Mouse (Mus musculus): Measurements from ENCODE around the gene Myo1e. TPM values are rescaled to one million over a fixed set of nuclear protein-coding genes. Genes with fewer than 3 reads are reported as not detected.
"Not testable (repeated sequence)": the region's sequence is repeated elsewhere in the genome, so short reads cannot be mapped to it uniquely, and the experiment has no call there.

The Myo1e gene
- polyA plus RNA-seq, 1 experiment from 2014 or later, result 11.0 TPM

DNA sequence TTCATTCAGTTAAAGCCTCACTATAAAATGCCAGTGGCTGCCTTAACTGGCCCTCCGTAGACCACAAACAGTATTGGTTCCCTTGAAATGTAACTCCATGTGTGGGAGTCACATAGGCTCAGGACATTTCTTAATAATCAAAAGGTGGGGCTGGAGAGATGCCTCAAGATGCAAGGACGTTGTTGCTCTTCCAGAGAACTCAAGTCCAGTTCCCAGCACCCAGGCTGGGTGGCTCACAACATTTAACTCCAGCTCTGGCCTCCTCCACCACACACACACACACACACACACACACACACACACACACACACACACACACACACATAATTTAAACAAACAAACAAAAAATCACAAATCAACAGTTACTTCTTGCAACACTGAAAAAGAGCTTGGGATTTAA lies 36.6 kb downstream of the Myo1e start:
- no peaks in the 10 kb centered on the region for H3K36me3 ChIP-seq
- no peaks in the 10 kb centered on the region for H3K27me3 ChIP-seq
- H3K9me3 ChIP-seq, result no peaks in the 10 kb centered on the region; the same call in 1 of the 2 replicates
- H3K27ac ChIP-seq (replicated peaks), result no peak overlapping the region
- H3K4me1 ChIP-seq, result no peaks in the 10 kb centered on the region
- 80% methylated on average over 2 of the region's 2 CpGs for whole genome bisulfite sequencing
- no peak overlapping the region for H3K9ac ChIP-seq (replicated peaks)
- no peak for ATAC-seq (ENCODE audit: low FRiP score, low read depth)
- H3K4me2 ChIP-seq (replicated peaks), result no peak overlapping the region
- no peak overlapping the region for H3K4me3 ChIP-seq

DNA sequence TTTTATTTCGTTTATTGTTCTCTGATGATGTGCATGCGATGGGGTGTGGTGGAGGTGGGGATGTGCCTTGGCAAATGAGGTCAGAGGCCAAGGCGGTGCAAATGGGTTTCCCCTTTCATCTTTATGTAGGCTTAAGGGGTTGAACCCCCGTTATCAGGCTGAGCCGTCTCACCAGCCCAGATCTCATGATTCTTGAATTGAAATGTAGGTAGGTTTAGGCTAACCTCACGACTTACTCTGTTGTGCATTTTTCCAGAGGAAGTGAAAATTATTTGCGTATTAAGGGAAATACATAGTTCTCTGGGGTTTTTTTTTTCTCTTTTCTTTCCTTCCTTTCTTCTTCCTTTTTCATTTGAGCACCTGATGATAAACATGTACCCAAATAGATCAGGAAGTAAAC lies 37.0 kb downstream of the Myo1e start:
- no peaks in the 10 kb centered on the region for H3K27me3 ChIP-seq
- no peaks in the 10 kb centered on the region; the same call in 1 of the 2 replicates for H3K9me3 ChIP-seq

DNA sequence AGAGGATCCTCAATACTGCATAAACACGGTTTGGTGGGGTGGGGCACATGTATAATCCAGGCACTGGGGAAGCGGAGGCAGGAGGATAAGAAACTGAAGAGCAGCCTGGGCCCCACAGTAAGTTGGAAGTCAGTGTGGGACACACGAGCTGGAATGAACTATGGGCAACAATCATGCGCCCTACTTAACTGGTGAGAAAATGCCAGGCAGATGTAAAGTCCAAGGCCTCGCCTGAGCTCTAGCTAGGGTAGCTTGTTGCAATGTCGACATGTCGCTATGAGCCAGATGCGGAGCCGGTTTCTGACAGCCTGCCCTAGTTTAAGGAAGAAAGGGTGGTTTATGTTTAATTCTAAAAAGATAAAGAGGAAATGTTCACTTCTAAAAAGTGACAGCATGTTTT lies 37.9 kb downstream of the Myo1e start:
- Histone ChIP-seq H3K36me3 (no peaks in the 10 kb centered on the region), H3K9ac (replicated peaks) (no peak overlapping the region), H3K9me3 (no peaks in the 10 kb centered on the region; the same call in 1 of the 2 replicates), H3K4me1 (peaks cover 1% of the 10 kb centered on the region; the same call in 1 of the 2 replicates), H3K27me3 (no peaks in the 10 kb centered on the region), H3K27ac (replicated peaks) (no peak overlapping the region), H3K4me2 (replicated peaks) (no peak overlapping the region), H3K4me3 (no peak overlapping the region)
- no peak for ATAC-seq (ENCODE audit: low FRiP score, low read depth)
- WGBS, result 93% methylated on average over 9 of the region's 9 CpGs

More for the DNA sequence above, 37.0 kb downstream of the Myo1e start:
- Histone ChIP-seq H3K4me3 (no peak overlapping the region), H3K36me3 (no peaks in the 10 kb centered on the region), H3K4me1 (no peaks in the 10 kb centered on the region), H3K9ac (replicated peaks) (no peak overlapping the region), H3K27ac (replicated peaks) (no peak overlapping the region), H3K4me2 (replicated peaks) (no peak overlapping the region)
- no peak for ATAC-seq (ENCODE audit: low FRiP score, low read depth)
- 66% methylated on average over 7 of the region's 7 CpGs for WGBS

DNA sequence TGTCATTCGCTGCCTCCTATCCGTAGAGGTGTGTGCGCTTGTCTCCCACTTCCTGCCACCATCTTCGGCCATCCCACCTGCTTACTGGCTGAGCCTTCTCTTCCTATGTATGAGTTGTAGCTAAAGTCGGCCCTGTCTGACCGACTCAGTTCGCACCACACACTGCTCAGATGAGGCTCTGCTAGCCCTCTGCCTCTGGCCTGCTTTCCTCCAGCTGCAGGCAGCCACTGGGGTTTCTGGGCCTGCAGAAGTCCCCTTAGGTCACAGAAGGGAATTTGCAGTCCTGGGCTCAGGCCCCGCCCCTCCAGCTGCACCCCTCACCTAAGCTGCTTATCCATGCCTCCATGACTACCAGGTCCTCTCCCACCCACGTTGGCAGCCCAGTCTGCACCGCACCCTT lies 39.3 kb downstream of the Myo1e start:
- no peak overlapping the region for H3K9ac ChIP-seq (replicated peaks)
- H3K4me1 ChIP-seq, result peaks cover 6% of the 10 kb centered on the region; the same call in 1 of the 2 replicates
- H3K9me3 ChIP-seq, result no peaks in the 10 kb centered on the region; the same call in 1 of the 2 replicates
- H3K27me3 ChIP-seq, result no peaks in the 10 kb centered on the region
- H3K27ac ChIP-seq (replicated peaks), result no peak overlapping the region
- H3K36me3 ChIP-seq, result no peaks in the 10 kb centered on the region
- 60% methylated on average over 10 of the region's 10 CpGs for WGBS
- no peak for ATAC-seq (ENCODE audit: low FRiP score, low read depth)
- no peak overlapping the region for H3K4me2 ChIP-seq (replicated peaks)
- H3K4me3 ChIP-seq, result no peak overlapping the region

DNA sequence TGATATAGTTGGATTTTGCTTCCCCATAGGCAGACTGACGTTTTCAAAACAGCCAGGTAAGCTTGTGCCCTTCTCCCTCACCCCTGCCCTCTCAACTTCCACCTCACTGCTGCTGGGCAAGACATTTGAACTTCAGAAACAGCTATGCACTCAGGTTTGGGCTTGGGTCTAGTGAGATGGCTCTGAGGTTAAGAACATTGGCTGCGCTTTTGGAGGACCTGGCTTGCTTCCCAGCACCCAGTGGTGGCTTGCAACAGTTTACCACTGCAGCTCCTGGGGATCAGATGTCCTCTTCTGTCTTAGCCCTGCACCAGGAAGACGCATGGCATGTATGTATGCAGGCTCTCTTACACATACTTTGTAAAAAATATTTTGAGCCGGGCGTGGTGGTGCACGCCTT lies 40.9 kb downstream of the Myo1e start:
- H3K9me3 ChIP-seq, result no peaks in the 10 kb centered on the region; the same call in 1 of the 2 replicates
- no peak for ATAC-seq (ENCODE audit: low FRiP score, low read depth)
- H3K4me1 ChIP-seq, result peaks cover 6% of the 10 kb centered on the region; the same call in 1 of the 2 replicates
- 92% methylated on average over 6 of the region's 6 CpGs for WGBS
- no peak overlapping the region for H3K4me3 ChIP-seq
- H3K27ac ChIP-seq (replicated peaks), result no peak overlapping the region
- H3K36me3 ChIP-seq, result no peaks in the 10 kb centered on the region
- no peak overlapping the region for H3K4me2 ChIP-seq (replicated peaks)
- H3K9ac ChIP-seq (replicated peaks), result no peak overlapping the region
- H3K27me3 ChIP-seq, result no peaks in the 10 kb centered on the region

DNA sequence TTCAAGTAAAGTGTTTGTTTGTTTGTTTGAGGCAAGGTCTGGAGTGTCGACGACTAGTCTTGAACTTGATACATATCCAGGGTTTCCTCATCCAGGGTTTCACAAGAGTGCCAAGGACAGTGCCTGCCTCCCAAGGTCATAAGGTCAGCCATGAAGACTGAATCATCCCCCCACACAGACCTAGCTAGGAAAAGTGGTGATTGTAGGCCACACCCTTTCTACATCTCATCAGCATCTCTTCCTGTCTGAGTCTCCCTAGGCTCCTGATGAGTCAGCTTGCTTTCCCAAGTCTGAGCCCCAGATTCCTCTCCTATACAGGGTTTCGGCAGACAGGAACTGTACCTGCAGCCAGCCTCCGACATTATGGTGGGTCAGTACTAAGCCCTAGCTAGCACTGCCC lies 41.7 kb downstream of the Myo1e start:
- no peak for ATAC-seq (ENCODE audit: low FRiP score, low read depth)
- no peaks in the 10 kb centered on the region for H3K27me3 ChIP-seq

DNA sequence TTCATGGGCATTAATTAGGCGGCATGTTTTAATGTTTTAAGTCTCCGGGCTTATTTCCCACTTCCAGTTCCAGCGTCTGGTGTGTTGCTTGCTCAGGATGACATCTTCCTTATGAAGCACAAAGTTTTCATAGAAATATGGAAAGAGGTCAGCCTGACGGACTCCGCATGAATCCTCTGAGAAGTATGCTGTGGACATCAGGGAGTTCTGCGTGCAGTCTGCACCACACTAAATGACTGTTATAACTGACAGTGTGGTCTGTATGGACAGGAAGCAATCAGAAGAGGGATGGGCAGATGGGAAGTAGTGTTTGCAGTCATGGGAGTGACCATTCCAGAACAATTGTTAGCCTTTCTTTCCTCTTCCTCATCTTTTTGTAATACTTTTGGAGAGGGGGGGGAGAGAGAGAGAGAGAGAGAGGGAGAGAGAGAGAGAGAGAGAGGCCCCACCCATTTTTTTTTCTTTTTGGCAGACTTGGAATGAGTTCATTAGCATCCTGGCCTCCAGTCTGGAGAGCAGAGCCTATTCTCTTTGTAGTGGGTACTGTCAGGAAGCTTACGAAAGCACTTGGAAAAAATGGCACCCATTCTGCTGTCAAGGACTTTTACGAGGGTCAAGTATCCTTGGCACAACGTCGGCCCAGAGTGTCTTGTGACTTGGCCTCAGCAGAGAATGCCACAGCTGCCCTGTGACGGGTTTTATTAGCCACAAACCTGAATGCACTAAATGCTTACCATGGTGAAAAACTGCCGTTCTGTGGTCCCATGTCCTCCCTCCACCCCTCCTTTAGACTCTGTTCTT lies 42.9 kb downstream of the Myo1e start:
- WGBS, result 78% methylated on average over 12 of the region's 12 CpGs
- Histone ChIP-seq H3K9ac (replicated peaks) (no peak overlapping the region), H3K4me2 (replicated peaks) (no peak overlapping the region), H3K36me3 (no peaks in the 10 kb centered on the region), H3K27ac (replicated peaks) (no peak overlapping the region), H3K4me3 (no peak overlapping the region), H3K27me3 (no peaks in the 10 kb centered on the region), H3K4me1 (peaks cover 6% of the 10 kb centered on the region; the same call in 1 of the 2 replicates), H3K9me3 (no peaks in the 10 kb centered on the region; the same call in 1 of the 2 replicates)
- no peak for ATAC-seq (ENCODE audit: low FRiP score, low read depth)

More for the DNA sequence above, 41.7 kb downstream of the Myo1e start:
- Histone ChIP-seq H3K9ac (replicated peaks) (no peak overlapping the region), H3K9me3 (no peaks in the 10 kb centered on the region; the same call in 1 of the 2 replicates), H3K4me2 (replicated peaks) (no peak overlapping the region), H3K36me3 (no peaks in the 10 kb centered on the region), H3K4me1 (peaks cover 6% of the 10 kb centered on the region; the same call in 1 of the 2 replicates), H3K4me3 (no peak overlapping the region), H3K27ac (replicated peaks) (no peak overlapping the region)
- 86% methylated on average over 4 of the region's 4 CpGs for WGBS

DNA sequence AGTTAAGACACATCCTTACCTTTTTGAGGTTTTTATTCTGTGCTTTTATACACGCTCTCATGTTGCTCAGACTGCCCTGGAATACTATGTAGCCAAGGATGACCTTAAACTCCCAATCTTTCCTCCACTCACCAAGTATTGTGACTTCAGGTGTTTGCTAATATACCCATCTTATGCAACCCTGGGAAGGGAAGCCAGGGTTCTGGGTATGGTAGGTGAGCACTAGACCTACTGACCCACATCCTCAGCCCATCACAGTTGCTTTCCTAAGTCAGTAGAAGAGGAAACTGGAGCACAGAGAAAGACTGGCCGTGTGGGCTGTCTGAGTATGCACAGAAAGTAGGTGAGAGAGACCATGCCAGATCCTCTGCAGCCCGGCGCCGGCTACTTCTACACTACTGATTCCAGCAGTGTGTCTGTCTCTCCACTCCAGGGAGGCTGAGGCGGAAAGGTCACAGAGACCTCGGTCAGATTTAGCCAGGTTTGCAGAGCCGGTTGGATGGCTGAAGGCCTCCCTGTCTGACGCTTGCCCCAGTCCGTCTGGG lies 44.4 kb downstream of the Myo1e start:
- ATAC-seq (ENCODE audit: low FRiP score, low read depth), result no peak
- H3K4me1 ChIP-seq, result peaks cover 6% of the 10 kb centered on the region; the same call in 1 of the 2 replicates
- H3K9ac ChIP-seq (replicated peaks), result no peak overlapping the region
- H3K9me3 ChIP-seq, result no peaks in the 10 kb centered on the region
- no peaks in the 10 kb centered on the region for H3K27me3 ChIP-seq
- H3K27ac ChIP-seq (replicated peaks), result no peak overlapping the region
- H3K4me2 ChIP-seq (replicated peaks), result no peak overlapping the region
- WGBS, result 92% methylated on average over 10 of the region's 10 CpGs
- H3K4me3 ChIP-seq, result no peak overlapping the region
- no peaks in the 10 kb centered on the region for H3K36me3 ChIP-seq

DNA sequence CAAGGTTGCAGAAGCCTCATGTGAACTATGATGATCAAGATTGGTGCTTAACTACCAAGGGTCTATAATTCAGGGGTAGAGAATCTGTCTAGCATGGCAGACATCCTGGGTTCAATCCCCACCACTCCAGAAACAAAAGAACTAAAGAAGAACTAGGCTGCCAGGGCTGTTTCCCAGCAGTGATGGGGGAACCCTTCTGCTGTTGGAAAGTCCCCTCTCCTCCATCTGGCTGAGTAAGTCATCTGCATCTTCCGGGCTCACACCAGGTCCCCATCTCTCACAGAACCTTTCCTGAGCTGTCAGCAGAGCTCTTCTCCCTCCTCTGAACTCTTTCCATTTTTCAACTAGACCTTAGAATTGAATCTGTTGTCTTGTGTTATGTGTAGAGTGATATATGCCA lies 45.9 kb downstream of the Myo1e start:
- Histone ChIP-seq H3K36me3 (no peaks in the 10 kb centered on the region), H3K27me3 (no peaks in the 10 kb centered on the region), H3K4me2 (replicated peaks) (no peak overlapping the region), H3K4me1 (peaks cover 10% of the 10 kb centered on the region; the same call in 1 of the 2 replicates), H3K27ac (replicated peaks) (no peak overlapping the region), H3K4me3 (no peak overlapping the region), H3K9ac (replicated peaks) (no peak overlapping the region), H3K9me3 (no peaks in the 10 kb centered on the region)
- no peak for ATAC-seq (ENCODE audit: low FRiP score, low read depth)
- WGBS, result 94% methylated on average over 1 of the region's 1 CpGs

DNA sequence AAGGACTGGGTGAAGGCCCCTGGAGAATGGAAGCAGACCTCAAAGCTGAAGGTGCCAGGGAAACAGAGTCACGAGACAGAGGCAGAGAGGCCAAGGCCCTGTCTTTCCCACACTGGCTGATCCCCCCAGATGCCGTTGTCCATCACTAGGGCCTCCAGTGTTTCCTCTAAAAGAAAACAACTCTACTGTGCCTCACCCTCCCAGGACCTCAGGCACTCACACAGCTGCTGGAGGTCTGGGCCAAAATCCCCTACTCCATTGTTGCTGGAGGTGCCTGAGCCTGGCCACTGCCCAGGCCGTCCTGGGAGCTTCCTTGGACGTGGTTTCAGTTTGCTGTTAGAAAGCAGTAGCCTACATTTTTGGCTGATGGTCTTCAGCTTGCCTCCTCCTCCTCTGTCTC lies 47.9 kb downstream of the Myo1e start:
- no peaks in the 10 kb centered on the region for H3K27me3 ChIP-seq
- no peak overlapping the region for H3K27ac ChIP-seq (replicated peaks)
- H3K4me3 ChIP-seq, result no peak overlapping the region
- H3K9ac ChIP-seq (replicated peaks), result no peak overlapping the region
- H3K9me3 ChIP-seq, result no peaks in the 10 kb centered on the region
- H3K4me1 ChIP-seq, result peaks cover 10% of the 10 kb centered on the region; the same call in 1 of the 2 replicates
- H3K4me2 ChIP-seq (replicated peaks), result no peak overlapping the region
- H3K36me3 ChIP-seq, result no peaks in the 10 kb centered on the region
- 79% methylated on average over 4 of the region's 4 CpGs for WGBS
- no peak for ATAC-seq (ENCODE audit: low FRiP score, low read depth)

DNA sequence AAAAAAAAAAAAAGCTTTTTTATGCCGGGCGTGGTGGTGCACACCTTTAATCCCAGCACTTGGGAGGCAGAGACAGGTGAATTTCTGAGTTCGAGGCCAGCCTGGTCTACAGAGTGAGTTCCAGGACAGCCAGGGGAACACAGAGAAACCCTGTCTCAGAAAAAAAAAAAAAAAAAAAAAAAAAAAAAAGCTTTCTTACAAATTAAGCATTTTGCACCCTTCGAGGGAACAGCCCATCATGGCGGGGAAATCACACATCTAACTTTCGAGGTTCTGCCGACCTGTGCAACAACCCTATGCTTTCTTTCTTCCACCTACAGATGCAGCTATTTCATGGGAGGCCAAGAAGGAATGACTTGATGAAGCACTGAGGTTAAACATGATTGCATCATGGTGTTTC lies 48.9 kb downstream of the Myo1e start:
- H3K27ac ChIP-seq (replicated peaks); H3K4me3 ChIP-seq; H3K9ac ChIP-seq (replicated peaks); H3K4me2 ChIP-seq (replicated peaks); H3K9me3 ChIP-seq; H3K27me3 ChIP-seq; H3K4me1 ChIP-seq; H3K36me3 ChIP-seq; ATAC-seq (ENCODE audit: low FRiP score, low read depth): not testable (repeated sequence)
- WGBS, result 92% methylated on average over 7 of the region's 7 CpGs

DNA sequence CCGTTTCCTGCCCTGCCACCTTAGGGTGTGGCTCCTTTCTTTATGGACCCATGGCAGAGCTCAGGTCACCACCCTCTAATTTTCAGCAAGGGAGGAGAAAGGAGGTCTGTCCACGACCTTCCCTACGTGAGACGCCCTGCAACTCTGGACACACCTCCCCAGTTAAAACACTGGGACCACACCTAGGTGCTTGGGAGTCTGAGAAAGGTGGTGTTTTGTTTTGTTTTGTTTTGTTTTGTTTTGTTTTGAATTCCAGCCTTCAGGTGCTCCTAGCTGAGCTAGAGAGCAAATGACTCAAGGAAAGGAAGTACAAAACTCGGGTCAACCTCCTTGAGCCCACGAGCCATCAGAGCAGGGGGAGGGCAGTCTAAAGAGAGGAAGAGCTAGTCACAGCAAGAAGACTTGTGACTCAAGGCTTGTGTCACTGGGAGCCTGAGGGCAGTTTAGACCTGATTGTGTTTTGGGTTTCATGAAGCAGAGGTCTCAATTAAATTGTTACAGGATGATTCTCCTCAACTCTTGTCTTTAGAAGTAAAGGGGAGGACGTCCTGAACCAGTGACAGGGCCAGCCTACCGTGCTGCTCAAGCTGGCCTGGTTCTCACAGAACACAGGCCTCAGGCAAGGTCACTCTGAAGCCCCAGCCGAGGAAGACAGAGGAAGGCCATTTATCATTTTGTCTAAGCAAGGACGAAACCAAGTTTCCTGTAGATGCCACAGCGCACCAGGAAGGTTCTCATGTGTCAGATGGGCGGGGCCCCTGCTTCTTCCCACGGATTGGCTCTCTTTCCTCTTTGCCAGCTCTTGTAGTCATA lies 50.3 kb downstream of the Myo1e start:
- Histone ChIP-seq H3K4me3 (no peak overlapping the region), H3K9ac (replicated peaks) (no peak overlapping the region), H3K36me3 (no peaks in the 10 kb centered on the region), H3K9me3 (no peaks in the 10 kb centered on the region), H3K27me3 (no peaks in the 10 kb centered on the region), H3K4me2 (replicated peaks) (no peak overlapping the region), H3K4me1 (peaks cover 8% of the 10 kb centered on the region; the same call in 1 of the 2 replicates), H3K27ac (replicated peaks) (no peak overlapping the region)
- no peak for ATAC-seq (ENCODE audit: low FRiP score, low read depth)
- WGBS, result 65% methylated on average over 13 of the region's 13 CpGs
